Mouse (Mus musculus) mouse trophoblast stem cell (cell line): Measurements from ENCODE around the gene Tuba4a.

ENCODE experiments used
- in situ Hi-C, 2 experiments: fragments of 300-500 bp; cut with MseI, MboI; formaldehyde crosslinking; loops; 2 replicates in 1 of 2; 3 replicates in 1 of 2; pipeline ENCODE4 v1.15.1; 2025

Tuba4a gene

DNA sequence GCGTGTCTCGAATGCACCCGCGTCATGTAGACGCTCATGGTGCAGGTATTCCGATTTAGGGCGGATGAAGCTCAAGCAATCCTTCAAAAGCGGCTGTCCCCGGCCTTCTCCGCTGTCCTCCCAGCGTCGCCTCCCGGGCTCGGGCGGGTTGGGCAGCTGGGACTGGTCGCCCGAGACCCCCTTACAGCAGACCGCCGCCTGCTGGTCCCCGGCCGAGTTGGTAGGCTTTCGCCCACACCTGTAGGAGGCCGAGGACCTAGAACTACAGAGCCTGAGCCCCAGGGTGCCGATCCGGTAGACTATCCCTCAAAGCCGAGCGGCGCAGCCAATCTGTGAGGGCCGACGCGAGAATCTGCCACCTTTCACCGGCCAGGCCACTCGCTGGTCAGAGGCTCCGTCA lies at the start of gene Tuba4a:
TSS of gene Tuba4a (minus strand) at position 335 of the 400 bp plus-strand sequence.
- in situ Hi-C loops = no loop called here

DNA sequence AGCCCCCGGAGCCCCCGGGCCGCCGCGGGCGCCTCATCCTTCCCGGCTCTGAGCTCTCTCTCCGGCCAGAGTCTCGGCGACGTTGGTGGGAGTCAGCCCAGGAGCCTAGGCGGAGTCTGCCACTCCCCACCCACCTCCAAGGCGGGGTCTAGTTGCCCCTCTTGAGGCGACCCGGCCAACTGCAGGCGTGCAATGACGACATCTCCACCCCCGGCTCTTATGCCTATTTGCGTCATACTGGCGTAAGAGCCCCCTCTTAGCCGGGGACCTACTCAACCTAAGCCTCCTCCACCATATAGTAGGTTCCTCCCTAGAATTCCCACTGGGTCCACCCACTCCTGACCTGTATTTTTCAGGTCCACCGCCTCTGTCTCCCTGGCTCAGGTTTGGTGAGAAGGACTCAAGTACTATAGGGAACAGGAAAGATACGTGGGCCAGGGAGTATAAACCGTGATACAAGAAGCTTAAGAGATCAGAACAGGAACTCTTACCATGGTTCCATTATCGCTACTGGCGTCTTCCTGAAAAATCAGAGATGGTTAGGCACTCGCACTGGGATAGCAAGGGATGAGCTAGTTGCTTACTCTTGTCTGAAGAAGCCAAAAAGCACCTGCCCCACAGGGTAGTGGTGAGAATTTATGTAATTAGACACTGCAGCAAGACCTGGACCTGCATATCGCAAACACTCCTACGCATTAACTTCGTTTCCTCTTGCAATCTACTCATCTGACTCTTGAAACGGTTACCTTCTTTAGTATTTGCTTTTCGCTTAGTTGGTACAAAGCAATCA lies 44.6 kb upstream of the Tuba4a start, which contains the start of gene Ptprn:
TSS of gene Ptprn (minus strand) at position 412 of the 790 bp plus-strand sequence.
- in situ Hi-C loops = loop anchor here in 1 of 2 experiments (25.0 kb wide), 1 partner anchor 327 kb away; the partner anchor contains the start of gene Cfap65

DNA sequence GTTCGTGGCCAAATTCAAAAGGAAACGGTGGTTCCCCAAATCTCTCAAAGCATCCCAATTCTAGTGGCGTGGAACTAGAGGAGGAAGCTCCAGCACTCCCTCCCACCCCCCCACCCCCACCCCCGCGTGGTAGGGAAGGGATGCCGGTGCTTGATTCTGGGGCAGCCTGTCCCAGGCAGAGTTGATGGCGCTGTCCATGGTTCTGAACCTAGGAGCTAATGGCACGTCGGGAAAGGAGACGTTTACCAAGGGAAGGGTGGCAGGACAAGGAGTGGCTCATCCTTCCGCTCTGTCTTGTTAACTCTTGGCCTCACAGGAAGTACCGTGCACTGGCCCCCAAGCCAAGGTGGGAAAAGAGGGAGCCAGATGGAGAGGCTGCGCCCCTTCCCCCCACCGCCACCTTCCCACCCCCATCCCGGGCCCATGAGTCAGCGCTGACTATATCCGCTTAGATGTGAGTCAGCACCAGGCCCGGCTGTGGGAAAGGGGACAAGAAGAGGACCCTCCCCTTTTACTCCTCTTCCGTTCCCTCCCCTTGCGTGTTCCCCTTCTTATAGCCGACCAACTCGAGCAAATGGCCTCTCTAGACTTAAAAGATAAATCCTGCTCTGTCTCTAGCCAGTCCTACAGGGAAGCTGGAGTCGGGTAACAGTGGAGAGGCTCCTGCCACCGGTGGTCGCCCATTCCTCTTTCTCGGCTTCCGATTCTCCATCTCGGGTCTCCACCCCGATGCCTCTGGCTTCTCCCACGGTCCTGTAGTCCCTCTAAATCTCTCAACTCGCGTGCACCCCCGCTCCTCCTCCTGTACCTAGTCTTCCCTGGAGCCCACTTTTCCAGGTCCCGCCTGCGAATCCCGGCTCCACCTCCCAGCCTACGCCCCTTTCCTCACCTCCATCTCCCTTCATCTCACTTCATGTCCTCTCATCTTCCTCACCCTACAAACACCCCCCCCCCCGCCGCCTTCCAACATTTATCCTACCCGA lies 43.6 kb upstream of the Tuba4a start:
- in situ Hi-C loops = loop anchor here in 1 of 2 experiments (25.0 kb wide), 1 partner anchor 326 kb away; the partner anchor contains the start of gene Cfap65

DNA sequence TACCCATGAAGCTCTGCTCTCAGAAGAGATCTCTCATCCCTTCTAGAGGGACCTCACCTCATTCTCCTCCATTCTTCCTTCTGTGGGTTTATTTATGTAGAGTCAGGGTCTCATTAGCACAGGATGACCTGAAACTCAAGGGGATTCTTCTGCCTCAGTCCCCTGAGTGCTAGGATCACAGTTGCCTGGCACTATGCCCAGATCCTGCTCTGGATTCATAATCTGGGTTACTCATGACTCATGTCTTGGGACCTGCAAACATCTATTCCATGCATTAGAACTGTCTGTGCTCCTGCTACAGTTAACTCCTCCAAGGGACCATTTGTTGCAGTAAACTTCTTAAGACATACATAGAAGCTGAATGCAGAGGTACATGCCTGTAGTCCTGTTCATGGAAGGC lies 41.6 kb upstream of the Tuba4a start:
- in situ Hi-C loops = loop anchor here in 1 of 2 experiments (25.0 kb wide), 1 partner anchor 324 kb away; the partner anchor contains the start of gene Cfap65

DNA sequence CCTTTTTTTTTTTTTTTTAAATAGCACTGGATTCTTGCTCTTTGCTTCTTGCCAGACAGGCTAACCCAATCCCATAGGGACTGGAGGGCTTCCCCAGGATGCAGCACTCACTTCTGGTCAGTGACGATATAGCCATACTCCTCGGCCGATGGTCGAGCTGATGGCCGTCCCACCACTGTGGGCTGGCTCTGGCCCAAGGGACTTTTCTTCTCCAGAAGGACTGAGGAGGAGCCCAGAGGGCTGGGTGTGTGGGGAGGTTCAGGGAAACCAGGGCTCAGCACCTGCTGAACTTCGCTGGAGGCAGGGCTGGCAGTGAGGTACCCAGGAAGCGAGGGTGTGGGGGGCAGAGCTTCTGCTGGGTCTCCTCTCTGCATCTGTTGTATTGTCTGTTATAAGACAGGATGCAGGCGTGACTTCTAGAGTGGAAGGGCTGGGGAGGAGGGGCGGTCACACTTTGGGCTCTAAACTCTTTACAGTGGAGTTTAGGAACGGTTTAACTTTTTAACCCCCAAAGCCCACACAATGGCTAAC lies 35.9 kb upstream of the Tuba4a start:
- in situ Hi-C loops = loop anchor here in 1 of 2 experiments (25.0 kb wide), 1 partner anchor 318 kb away; the partner anchor contains the start of gene Cfap65

DNA sequence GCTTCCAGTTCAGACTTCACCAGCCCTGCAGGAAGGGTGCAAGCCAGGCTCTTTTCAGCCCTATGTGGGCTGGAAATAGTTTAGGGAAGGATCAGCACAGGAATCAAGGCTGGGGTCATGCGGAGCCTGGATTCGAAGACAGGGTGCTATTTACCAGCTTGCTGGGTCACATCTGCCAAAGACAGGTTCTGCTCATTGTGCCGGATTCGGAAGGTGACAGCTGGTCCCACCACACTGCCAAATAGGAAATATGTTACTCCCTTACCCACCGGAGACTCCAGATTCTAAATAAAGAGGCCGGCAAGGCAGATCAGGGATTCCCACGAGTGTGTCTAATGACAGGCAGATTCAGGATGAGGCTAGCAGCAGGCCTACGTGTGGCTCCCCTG lies 35.0 kb upstream of the Tuba4a start:
- in situ Hi-C loops = loop anchor here in 1 of 2 experiments (25.0 kb wide), 1 partner anchor 317 kb away; the partner anchor contains the start of gene Cfap65

DNA sequence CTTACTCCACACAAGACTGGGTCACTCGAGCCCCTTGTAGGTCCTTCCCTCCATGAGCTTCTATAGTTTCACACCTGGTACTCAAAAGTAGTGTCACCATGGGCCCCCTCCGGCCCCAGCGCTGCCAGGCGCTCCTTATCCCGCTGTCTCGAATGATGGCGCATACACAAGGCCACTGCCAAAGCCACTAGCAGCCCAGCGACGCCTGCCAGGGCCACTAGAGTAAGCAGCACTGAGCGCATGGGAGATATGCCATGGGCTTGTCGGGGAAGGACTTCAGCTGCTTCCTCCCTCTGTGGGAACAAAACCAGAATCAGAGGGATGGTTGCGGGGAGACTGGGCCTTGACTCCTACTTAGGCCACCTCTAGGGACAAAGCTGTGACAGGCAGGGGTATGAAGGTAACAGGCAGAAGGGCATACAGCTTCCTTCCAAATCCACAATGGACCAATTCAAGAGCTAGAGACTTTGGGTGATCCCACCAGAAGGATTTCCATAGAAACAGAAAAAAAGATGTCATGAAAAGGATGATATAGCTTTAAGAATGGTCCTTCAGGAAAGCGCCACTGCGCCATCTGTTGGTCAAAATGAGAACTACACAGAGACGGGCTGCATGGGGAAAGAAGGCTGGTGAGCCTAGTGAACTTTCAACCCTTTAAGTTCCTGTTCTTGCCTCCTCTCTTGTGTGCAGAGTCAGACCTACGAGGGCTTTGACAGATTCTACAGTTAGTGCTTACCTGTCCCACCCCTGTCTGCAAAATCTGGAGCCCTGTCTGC lies 34.4 kb upstream of the Tuba4a start:
- in situ Hi-C loops = loop anchor here in 1 of 2 experiments (25.0 kb wide), 1 partner anchor 317 kb away; the partner anchor contains the start of gene Cfap65

DNA sequence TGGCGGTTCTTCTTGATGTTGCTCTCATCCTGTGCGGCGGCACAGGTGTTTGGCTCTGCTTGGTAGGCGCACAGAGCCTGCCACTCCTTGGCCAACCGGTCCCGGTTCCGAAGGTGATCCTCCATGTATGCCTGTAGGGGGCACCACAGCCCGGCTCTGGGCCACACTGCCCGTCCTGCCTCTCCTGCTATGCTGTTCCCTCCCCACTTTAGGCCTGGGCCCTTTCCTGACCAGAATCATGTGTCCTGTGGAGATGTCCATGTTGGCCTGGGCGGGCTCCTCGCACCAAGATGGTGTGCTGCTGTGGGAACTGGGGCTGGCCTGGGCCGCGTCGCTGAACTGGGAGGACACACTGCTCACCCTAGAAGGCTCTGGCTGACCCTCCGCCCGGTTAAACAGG lies 33.4 kb upstream of the Tuba4a start:
- in situ Hi-C loops = loop anchor here in 1 of 2 experiments (25.0 kb wide), 1 partner anchor 316 kb away; the partner anchor contains the start of gene Cfap65

DNA sequence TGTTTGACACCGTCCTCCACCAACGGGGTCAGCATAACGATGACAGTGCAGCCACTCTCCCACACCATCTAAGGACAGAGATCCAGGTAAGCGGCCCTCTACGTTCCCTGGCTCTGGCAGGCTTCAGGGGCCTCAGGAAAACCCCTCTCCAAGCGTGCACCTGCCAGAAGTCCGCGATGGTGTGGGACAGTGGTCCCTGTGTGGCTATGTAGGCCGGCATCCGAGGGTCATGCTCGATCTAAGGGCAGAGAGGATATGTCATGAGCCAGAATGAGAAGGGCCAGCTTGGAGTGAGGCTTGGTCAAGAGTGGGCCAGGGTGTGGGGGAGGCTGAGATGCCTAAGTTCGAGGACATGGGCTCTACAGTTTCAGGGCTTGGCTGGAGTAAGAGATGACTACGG lies 32.6 kb upstream of the Tuba4a start:
- in situ Hi-C loops = loop anchor here in 1 of 2 experiments (25.0 kb wide), 1 partner anchor 315 kb away; the partner anchor contains the start of gene Cfap65

DNA sequence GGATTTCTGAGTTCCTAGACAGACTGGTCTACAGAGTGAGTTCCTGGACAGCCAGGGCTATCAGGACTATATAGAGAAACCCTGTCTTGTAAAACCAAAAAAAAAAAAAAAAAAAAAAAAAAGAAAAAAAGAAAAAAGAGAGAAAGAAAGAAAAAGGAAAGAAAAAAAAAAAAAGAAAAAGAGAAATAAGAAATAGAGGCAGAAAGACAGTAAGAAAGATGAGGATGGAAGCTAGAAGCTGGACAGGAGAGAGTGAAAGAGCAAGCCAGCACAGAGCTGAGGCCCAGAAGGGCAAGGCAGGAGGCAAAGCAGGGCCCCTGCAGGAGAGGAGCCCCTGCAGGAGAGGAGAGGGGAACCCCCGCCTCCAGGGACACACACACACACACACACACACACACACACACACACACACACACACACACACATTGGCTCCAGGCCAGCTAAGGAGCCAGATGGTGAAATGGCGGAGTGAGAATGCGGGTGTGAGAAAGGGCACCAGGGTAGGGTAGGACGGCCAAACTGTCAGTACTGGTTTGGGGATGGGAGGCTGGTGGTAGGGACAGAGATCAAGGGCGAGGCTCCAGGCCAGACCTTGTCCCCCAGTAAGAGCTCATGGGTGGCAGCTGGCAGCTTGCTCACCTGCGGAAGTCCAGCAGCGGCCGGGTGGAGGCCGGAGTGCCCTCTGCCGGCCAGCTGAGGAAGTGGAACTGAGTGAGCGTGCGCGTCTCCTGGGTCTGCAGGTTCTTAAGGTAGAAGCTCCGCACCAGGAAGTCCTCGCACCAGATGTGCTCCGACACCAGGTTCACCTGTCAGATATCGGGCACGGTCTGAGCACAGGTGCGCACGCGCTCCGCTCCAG lies 31.7 kb upstream of the Tuba4a start:
- in situ Hi-C loops = loop anchor here in 1 of 2 experiments (25.0 kb wide), 1 partner anchor 314 kb away; the partner anchor contains the start of gene Cfap65

DNA sequence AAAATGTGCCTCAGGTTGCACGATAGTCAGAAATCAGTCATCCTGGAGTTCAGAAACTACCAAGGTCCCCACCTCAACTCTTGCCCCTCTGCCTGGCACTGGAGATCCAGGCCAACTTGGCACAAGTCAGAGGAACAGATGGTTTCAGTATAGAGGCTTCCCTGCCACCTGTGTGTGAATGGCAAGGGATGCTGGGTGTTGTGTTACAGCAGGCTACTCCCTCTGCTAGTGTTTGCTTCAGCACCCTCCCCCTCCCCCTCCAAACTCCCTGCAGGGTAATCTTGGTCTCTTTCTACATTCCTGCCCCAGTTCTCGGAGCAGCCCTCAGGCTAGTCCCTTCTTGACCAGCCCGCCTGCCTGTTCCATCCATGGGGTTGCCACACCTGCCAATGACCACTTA lies 30.8 kb upstream of the Tuba4a start:
- in situ Hi-C loops = loop anchor here in 1 of 2 experiments (25.0 kb wide), 1 partner anchor 313 kb away; the partner anchor contains the start of gene Cfap65

DNA sequence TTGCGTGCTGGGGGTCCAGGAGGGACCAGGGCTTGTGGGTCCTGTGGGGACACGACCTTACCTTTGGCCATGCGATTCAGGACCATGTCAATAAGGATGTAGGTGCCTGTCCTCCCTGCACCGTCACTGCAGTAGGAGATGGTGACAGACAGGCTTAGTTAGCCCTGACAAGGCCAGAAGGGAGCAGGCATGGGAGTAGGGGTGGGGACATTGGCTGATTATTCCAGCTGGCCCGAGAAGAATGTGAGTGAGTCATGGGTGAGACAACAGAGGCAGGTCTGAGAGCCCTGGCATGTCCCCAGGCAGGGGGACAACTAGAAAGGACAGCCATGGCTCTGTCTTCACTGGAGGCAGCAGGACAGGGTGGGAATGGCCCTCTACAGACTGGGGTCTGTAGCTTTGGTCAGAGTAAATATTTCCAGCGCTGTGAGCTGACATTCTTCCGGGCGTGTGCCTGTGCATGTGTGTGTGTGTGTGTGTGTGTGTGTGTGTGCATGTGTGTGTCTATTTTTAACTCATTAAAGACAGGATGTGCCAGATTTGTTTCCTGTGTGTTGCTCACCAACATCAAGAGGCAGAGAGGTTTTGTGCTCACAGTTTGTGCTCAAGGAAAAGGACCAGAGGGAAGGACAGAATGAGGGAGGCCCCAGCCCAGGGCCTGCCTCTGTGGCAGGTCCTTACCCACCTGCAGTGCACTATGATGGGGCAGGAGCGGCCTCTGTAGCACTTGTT lies 28.5 kb upstream of the Tuba4a start:
- in situ Hi-C loops = no loop called here

DNA sequence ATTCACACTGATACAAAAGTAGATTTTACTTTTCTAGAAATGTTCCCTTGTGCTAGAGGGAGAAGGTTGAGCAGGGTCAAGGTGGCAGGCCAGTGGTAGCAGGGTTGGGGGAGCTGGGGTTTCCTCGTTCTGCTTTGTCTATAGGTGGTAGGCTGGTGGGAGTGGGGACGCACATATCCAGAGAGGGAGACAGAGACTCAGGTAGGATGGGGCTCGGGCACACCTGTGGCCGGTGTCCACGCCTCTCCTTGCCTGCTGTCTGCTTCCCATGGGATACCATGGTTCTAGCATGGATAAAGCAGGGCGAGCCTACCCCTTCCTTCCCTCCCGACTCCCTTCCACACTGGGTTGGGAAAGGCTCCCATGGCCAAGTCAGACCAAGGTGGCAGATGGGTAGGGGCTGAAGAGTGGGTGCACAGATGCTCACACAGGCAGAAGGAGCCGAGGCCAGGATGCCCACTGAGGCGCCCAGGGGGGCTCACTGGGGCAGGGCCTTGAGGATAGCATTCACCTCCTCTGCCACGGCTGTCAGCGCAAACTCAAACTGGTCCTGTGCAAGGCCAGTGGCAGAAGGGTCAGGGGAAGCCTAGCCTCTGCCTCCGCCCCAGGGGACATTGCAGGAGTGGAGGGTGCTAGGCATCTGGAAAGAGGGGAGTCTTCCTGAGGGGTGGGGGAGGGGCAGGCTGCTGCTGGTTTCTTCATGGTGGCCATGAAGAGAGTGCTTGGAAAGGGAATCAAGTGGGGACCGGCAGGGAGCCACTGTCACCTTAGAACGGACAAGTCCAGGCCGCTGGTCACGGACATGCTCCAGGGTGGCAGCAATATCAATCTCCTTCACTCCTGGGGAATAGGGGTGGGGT lies 27.6 kb upstream of the Tuba4a start:
- in situ Hi-C loops = no loop called here

DNA sequence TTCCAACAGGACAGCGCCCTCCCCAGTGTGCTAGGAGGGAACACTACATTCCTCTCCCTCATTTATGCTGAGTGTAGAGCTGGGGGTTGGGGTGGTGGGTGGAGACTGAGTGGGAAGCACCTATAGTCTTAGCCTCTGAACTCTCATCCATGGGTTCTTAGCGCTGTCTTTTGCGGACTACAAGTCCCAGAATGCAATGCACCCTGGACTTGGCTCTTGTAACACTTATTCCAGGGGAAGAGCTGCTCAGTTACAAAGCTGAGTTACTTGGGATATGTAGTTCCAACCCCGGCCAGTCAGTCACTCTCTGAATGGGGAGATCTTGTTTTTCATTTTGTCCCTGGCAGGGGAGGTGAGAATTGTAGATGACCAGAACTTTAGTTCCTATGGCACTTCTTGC lies 25.2 kb upstream of the Tuba4a start:
- in situ Hi-C loops = no loop called here

DNA sequence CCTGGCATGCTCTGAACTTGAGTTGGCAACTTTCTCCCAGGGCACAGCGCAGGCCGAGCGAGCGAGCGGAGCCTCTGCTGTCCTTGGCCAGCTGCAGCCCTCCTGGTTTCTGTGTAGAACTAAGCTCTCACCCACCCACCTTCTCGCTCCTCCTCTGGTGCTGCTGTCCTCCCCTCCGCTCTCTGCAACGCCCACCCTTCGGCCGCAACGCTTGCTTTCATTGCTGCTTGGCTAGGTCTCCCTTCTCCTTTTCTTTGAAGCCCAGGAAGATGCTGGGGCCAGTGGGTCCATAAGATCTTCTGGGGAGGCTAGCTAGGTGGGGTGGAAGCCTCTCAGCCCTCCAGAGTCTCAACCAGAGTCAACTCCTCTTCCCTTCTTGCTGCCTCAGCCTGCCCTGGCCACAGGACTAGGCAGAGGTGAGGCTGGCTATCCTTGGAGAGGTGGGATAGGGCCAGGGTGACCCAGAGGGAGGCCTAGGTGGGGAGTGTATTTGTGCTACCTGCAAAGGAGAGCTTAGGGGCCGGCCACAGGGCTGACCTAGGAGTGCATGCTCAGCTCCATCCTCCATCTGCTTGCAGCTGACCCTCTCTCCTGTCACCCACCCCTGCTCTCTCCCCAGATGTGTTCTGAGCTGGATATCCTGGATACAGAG lies 24.6 kb upstream of the Tuba4a start:
- in situ Hi-C loops = no loop called here

DNA sequence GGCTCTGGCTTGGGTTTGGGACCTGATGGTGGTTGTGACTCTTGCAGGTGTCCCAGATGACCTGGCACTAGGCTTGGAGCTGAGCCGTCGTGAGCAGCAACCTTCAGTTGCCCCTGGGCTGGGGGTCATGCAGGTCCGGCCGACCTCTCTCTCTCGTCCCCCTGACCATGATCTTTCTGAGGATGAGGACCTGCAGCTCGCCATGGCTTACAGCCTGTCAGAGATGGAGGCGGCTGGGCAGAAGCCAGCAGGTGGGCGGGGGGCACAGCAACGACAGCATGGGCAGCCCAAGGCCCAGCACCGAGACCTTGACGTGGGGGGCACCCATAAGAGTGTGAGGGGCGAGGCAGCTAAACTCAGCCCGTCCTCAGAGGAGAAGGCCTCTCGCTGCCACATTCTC lies 23.7 kb upstream of the Tuba4a start:
- in situ Hi-C loops = no loop called here

DNA sequence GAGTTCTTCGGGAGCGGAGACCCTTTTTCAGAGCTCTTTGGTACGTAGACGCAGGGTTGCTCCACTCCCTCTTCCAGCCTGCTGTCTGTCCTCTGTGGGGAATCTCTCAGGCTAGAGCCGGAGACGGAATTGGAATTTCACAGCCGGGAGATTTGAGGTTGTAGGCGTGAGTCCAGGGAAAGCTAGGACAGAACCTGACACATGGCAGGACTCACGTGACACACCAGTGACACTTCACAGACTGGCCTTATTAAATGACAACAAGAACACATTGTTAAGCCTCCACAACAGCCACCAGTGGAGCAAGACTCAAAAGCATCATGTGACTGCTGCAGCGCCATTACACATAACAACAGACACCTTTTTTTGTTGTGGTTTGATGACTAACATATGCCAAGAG lies 19.9 kb upstream of the Tuba4a start:
- in situ Hi-C loops = no loop called here
